Mouse (Mus musculus): Measurements from ENCODE around the gene Ctns. TPM values are rescaled to one million over a fixed set of nuclear protein-coding genes. Genes with fewer than 3 reads are reported as not detected.

Ctns gene
- polyA plus RNA-seq (2021; fragmentation: Nextera tagmentation) = 4.2 and 4.3 TPM in 2 replicates
- long read RNA-seq, experiment 1, partial matches to known transcripts = 1 of 9 reads
- long read RNA-seq, experiment 1, other reads (novel, unspliced or antisense) = 3 of 9 reads
- long read RNA-seq, experiment 2, transcript Ctns-201 (11 exons, 2,570 nt) = major isoform, 16 of 43 reads
- long read RNA-seq, experiment 2, partial matches to known transcripts = 4 of 43 reads
- long read RNA-seq, experiment 2, other reads (novel, unspliced or antisense) = 23 of 43 reads

GRCm38 (mm10) chr11:73198603-73199229 is at the start of gene Ctns:
Gene Ctns, minus strand, starts transcription at chr11:73199042.

GRCm38 (mm10) chr11:73233992-73234391 is 35.1 kb upstream of the Ctns start, which contains the start of gene Trpv1:
Gene Trpv1, plus strand, starts transcription at chr11:73234292.

GRCm38 (mm10) chr11:73199230-73199712 is 429 bp upstream of the Ctns start, which contains the start of gene Shpk:
Gene Shpk, plus strand, starts transcription at chr11:73199460.

GRCm38 (mm10) chr11:73176608-73177508 is 22.0 kb downstream of the Ctns start, which contains the start of the genes Emc6 and Tax1bp3:
Gene Emc6, minus strand, starts transcription at chr11:73177037.
Gene Tax1bp3, plus strand, starts transcription at chr11:73177083.

GRCm38 (mm10) chr11:73159957-73160810 is 38.7 kb downstream of the Ctns start, which contains the start of gene P2rx5:
Gene P2rx5, plus strand, starts transcription at chr11:73160421.

GRCm38 (mm10) chr11:73137591-73138501 is 61.0 kb downstream of the Ctns start, which contains the start of gene Haspin:
Gene Haspin, minus strand, starts transcription at chr11:73138294.

Other genes starting within 250 kb of the Ctns start
- gene Atp2a3, start 237.9 kb downstream of the Ctns start, polyA plus RNA-seq (2021; fragmentation: Nextera tagmentation) = 1.9 and 2.2 TPM in 2 replicates
- gene P2rx1, start 199.9 kb downstream of the Ctns start, polyA plus RNA-seq (2021; fragmentation: Nextera tagmentation) = 0.21 and 0.43 TPM in 2 replicates
- gene Camkk1, start 180.0 kb downstream of the Ctns start, polyA plus RNA-seq (2021; fragmentation: Nextera tagmentation) = 87.2 and 98.0 TPM in 2 replicates
- gene Ncbp3, start 151.3 kb downstream of the Ctns start, polyA plus RNA-seq (2021; fragmentation: Nextera tagmentation) = 2.2 and 2.4 TPM in 2 replicates
- 0.08 and 0.18 TPM in 2 replicates for gene Itgae, start 108.5 kb downstream of the Ctns start, polyA plus RNA-seq (2021; fragmentation: Nextera tagmentation)
- 0.06 TPM in 2 replicates for gene Haspin, start 60.7 kb downstream of the Ctns start, polyA plus RNA-seq (2021; fragmentation: Nextera tagmentation)
- 0.84 and 1.1 TPM in 2 replicates for gene P2rx5, start 38.6 kb downstream of the Ctns start, polyA plus RNA-seq (2021; fragmentation: Nextera tagmentation)
- gene Emc6, start 22.0 kb downstream of the Ctns start, polyA plus RNA-seq (2021; fragmentation: Nextera tagmentation) = 79.0 and 81.6 TPM in 2 replicates
- gene Tax1bp3, start 22.0 kb downstream of the Ctns start, polyA plus RNA-seq (2021; fragmentation: Nextera tagmentation) = 11.8 and 15.9 TPM in 2 replicates
- gene Shpk, start 418 bp upstream of the Ctns start, polyA plus RNA-seq (2021; fragmentation: Nextera tagmentation) = 1.3 and 2.0 TPM in 2 replicates
- gene Trpv1, start 35.2 kb upstream of the Ctns start, polyA plus RNA-seq (2021; fragmentation: Nextera tagmentation) = not detected in 2 replicates
- gene Trpv3, start 68.3 kb upstream of the Ctns start, polyA plus RNA-seq (2021; fragmentation: Nextera tagmentation) = 0.04 and 0.16 TPM in 2 replicates
- 22.3 and 23.1 TPM in 2 replicates for gene Aspa, start 130.6 kb upstream of the Ctns start, polyA plus RNA-seq (2021; fragmentation: Nextera tagmentation)
- not detected in 2 replicates for gene Gm49340, start 130.7 kb upstream of the Ctns start, polyA plus RNA-seq (2021; fragmentation: Nextera tagmentation)
- not detected in 2 replicates for gene Spata22, start 130.7 kb upstream of the Ctns start, polyA plus RNA-seq (2021; fragmentation: Nextera tagmentation)
- gene Olfr20, start 151.7 kb upstream of the Ctns start, polyA plus RNA-seq (2021; fragmentation: Nextera tagmentation) = not detected in 2 replicates
- gene Olfr376, start 172.2 kb upstream of the Ctns start, polyA plus RNA-seq (2021; fragmentation: Nextera tagmentation) = not detected in 2 replicates
- not detected in 2 replicates for gene Olfr1, start 200.6 kb upstream of the Ctns start, polyA plus RNA-seq (2021; fragmentation: Nextera tagmentation)
- gene Olfr378, start 229.4 kb upstream of the Ctns start, polyA plus RNA-seq (2021; fragmentation: Nextera tagmentation) = not detected in 2 replicates

Data from layer of hippocampus, adult 6 months (tissue).